Mouse (Mus musculus): ENCODE data around the gene Stub1. TPM values are rescaled to one million over a fixed set of nuclear protein-coding genes. Genes with fewer than 3 reads are reported as not detected.

The Stub1 gene
- total RNA-seq, 2 experiments from 2014 or later, result 163 to 164 TPM

GRCm38 (mm10) chr17:25836397-25837075, 3.3 kb upstream of the Stub1 start:
- no peak for DNase-seq

- DNase-seq, result no peak
These were observed 2.6 kb upstream of the Stub1 start for GRCm38 (mm10) chr17:25835816-25836215.

- no peak for DNase-seq
These were observed 2.1 kb upstream of the Stub1 start for GRCm38 (mm10) chr17:25835301-25835700.

GRCm38 (mm10) chr17:25834595-25835222, 1.5 kb upstream of the Stub1 start:
- DNase-seq, result no peak

- no peak for DNase-seq
These were observed 874 bp upstream of the Stub1 start for GRCm38 (mm10) chr17:25833961-25834594.

- peak; percentile 98 for DNase-seq
These were observed 541 bp downstream of the Stub1 start for GRCm38 (mm10) chr17:25832436-25833290.

- no peak for DNase-seq
These were observed 1.5 kb downstream of the Stub1 start for GRCm38 (mm10) chr17:25831451-25832281.

- DNase-seq, result no peak
These were observed 2.3 kb downstream of the Stub1 start for GRCm38 (mm10) chr17:25830806-25831431.

- no peak for DNase-seq
These were observed 2.9 kb downstream of the Stub1 start for GRCm38 (mm10) chr17:25830200-25830753.

- no peak for DNase-seq
These were observed 3.6 kb downstream of the Stub1 start for GRCm38 (mm10) chr17:25829558-25830017.

- DNase-seq, result peak; percentile 85
These were observed 4.3 kb downstream of the Stub1 start, which contains the start of gene Jmjd8 for GRCm38 (mm10) chr17:25828712-25829557. Gene Jmjd8, plus strand, starts transcription at chr17:25828867.

GRCm38 (mm10) chr17:25828223-25828594, 5.0 kb downstream of the Stub1 start:
- DNase-seq, result no peak

- no peak for DNase-seq
These were observed 5.5 kb downstream of the Stub1 start for GRCm38 (mm10) chr17:25827546-25828222.

GRCm38 (mm10) chr17:25827011-25827410, 6.2 kb downstream of the Stub1 start:
- DNase-seq, result no peak

GRCm38 (mm10) chr17:25825984-25826570, 7.1 kb downstream of the Stub1 start:
- no peak for DNase-seq

- DNase-seq, result no peak
These were observed 7.9 kb downstream of the Stub1 start for GRCm38 (mm10) chr17:25825311-25825710.

GRCm38 (mm10) chr17:25824362-25825142, 8.7 kb downstream of the Stub1 start:
- DNase-seq, result no peak

GRCm38 (mm10) chr17:25823452-25823851, 9.8 kb downstream of the Stub1 start, which contains the start of gene Wdr24:
Gene Wdr24, plus strand, starts transcription at chr17:25823627.
- DNase-seq, result peak; percentile 74 to 83
